Mouse (Mus musculus) cerebellum, postnatal 10 days (tissue): ENCODE measurements around the gene Crb1.
"Not testable (repeated sequence)": the region's sequence is repeated elsewhere in the genome, so short reads cannot be mapped to it uniquely, and the experiment has no call there.

ENCODE experiments used
- DNase-seq, 2 experiments: peaks; one replicate each; pipeline ENCODE4 v3.0.0; 2021; ENCODE audit warnings: mixed read lengths in 2 of 2

The Crb1 gene

DNA sequence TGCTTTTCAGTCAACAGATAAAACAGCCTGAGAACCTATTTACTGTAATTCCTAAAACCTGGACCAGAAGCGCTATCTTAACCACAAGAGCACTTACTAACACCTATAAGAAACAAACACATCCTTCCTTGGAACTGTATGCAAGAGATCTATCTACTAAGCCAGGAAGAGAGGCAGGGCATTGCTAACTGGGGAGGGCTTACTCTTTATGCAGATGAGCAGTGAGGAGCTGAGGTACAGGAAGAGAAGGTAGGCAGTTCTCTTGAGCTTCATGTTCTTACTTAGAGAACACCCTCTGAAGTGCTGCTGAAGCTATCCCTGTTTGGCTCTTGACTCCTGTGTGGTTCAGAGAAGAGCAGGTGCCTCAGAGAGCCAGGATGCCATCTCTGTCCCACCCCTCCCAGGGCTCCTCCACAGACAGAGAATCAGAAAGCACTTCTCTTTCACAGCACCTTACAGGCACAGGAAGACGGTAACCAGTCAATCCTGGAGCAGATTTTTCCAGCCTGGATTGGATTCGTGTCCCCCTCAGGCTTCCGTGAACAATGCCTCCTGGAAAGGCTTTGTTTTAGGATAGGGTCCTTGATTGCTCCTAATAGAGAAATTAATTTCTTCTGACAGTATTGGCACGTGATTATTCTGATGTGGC is at the start of gene Crb1:
TSS of gene Crb1 (minus strand) at position 463 of the 649 bp plus-strand sequence.
- peak; percentile 17 to 21 for DNase-seq

DNA sequence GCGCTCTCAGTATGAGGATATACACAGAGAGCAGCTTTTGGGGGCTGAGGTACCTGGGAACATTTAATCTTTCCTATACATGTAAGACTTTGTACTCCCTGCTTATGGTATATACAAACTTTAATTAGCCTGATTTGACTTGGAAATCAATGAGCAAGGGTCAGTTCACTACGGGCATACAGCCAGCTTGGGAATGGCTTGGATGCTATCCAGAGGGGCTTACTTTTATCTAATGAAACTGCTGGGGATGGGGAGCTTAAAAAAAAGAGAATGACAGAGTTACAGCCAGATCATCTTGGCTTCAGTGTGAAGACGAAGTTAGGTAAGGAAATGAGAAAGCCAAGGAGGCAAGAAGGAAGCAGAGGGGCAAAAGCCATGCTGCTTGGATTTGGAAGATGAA is 48.1 kb upstream of the Crb1 start:
- peak; percentile 35 to 44 for DNase-seq

DNA sequence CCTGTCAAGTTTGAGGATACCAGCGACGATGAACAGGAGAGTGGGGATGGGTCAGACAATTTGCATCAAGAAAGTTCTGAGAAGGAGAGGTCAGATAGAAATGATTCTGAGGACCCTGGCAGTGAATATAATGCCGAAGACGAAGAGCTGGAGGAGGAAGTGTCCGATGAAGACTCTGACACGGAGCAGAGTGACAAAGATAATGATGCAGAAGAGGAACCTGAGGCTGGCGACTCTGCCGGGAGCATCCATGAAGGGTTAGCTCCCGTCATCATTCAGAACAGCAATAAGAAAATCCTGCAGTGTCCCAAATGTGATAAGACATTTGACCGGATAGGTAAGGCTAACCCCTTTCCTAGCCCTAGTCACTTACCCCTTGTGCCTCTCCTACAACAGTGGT is 47.0 kb upstream of the Crb1 start:
- no peak for DNase-seq

DNA sequence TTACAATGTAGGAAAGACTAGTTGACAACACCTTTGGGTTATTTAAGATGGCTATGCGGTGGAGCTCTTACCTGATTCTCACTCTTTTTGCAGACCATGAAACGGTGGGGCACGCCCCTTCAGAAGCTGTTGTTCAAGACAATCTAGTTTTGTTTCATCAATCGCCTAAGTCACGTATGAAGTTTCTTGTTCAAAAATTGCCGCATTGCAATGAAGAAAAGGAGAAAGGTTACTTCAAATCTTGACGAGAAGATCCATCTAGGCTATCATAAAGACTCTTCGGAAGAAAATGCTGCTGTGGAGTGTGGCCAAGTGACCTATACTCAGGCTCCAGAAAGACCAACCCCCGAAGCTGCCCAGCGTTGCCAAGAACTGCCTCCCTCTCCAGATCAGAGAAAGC is 46.0 kb upstream of the Crb1 start:
- peak; percentile 46 to 52 for DNase-seq

DNA sequence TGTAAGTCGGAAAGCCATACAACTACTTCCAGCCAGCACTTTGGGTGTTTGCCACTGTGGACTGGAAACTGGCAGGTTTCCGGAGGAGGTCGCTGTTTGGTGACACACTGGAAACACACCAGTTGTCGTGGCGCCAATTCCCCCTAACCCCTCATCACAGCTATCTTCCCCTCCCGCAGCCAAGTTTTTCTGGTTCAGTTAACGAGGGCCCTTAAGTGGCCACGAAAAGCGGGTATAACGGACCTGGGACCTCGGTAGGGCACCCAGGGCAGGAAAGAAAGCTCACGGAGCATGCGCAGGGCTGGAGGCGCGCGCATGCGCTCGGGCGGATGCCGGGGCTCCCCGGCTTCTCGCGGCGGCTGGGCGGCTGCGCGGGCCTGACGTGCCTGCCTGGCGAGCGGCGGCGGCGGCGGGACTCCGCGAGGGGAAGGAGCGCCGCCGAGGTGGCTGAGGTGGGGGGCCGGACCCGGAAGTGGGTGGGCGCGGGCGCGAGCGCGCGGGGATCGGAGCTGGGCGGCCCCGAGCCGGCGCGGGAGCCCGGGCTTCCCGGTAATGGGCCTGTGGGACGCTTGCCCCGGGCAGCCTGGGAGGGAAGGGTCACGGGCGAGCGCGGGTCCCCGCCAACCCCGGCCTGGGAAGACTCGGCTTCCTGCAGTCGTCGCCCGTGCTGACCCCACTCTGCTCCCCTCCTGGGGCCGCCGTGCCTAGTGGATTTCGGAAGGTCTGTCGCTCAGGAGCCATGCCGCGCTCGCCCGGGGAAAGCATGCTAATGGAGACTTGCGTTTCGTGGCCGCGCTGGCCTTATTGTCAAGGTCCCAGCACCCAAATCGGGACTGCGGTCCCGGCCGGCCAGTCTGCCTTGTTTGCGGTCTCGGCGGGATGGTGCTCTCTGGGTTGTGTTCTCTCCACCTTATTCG is 45.2 kb upstream of the Crb1 start, which contains the start of gene Zbtb41:
TSS of gene Zbtb41 (plus strand) at position 414 of the 917 bp plus-strand sequence.
- peak; percentile 91 to 94 for DNase-seq

DNA sequence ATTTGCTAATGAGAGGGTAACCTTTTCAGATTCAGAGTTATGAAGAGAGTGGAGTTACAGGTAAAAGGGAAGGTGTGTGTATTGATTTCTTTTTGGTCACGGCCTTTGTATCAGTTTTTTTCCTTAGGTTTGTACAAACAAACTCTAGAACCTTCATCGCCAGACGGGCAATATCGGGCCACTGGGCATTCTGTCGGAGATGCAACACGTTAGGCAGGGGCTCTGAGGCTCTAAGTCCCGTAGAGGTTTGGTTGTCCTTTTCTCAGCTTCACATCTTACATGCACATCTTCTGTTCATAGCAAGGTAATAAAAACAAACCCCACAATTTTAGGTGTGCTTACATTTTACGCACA is 44.6 kb upstream of the Crb1 start:
- no peak for DNase-seq

DNA sequence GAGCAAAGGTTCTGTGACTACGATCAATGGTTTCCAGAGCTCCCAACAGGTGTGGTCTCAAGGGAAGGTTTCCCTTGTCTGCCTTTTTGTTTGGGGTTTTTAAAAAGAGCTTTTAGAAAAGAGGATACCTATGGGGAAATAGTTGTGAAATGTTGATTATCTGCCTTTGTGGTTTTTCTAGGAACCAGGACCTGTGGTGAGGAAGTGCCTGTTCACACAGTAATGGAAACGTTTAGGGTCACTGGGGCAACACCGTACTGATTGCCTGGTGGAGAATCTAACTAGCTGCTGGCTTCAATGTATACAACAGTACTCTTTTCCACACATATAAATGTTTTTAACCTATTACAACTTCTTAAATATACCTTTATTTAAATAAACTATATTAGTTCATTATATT is 36.6 kb upstream of the Crb1 start:
- no peak for DNase-seq

- DNase-seq: not testable (repeated sequence)
Measured at GRCm38 (mm10) chr1:139412365-139412764, 35.5 kb upstream of the Crb1 start.

DNA sequence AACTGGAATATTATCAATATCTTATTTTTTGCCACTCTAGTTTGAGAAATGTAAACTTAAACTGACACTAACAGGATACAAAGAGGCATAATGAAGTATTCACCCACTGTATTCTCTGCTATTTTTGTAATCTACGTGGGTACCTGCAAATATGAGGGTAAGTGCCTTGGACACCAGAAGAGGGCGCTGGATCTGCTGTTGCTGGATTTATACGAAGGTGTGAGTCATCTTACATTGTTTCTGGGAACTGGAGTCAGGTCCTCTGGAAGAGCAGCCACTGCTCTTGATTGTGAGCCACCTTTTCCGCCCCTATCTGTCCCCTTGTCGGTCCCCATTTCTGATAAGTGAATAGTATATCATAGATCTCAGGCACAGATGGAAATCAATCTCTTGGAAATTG is 30.8 kb upstream of the Crb1 start:
- DNase-seq: no peak

DNA sequence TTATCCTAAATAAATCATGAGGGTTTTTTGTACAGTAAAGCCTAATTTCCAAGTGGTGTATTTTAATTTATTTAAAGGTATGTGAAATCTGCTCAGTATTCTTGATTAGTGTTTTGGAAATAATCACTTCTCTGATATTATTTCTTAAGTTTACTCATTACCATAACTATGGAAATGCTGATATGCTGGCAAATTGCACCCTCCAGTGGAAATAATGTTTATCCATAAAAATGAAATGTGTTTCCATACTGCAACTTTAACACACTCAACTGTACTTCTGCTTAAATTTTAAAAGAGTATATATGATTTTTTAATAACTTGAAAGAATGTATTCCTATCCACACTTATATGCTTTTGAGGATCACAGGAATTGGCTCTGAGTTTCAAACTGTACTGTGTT is 28.9 kb upstream of the Crb1 start:
- no peak for DNase-seq

- DNase-seq: no peak
Measured at GRCm38 (mm10) chr1:139396589-139396988, 19.7 kb upstream of the Crb1 start.

- DNase-seq: no peak
Measured at GRCm38 (mm10) chr1:139391747-139392146, 14.8 kb upstream of the Crb1 start.

- DNase-seq: peak; percentile 2 to 7
Measured at GRCm38 (mm10) chr1:139379621-139379984, 2.7 kb upstream of the Crb1 start.

DNA sequence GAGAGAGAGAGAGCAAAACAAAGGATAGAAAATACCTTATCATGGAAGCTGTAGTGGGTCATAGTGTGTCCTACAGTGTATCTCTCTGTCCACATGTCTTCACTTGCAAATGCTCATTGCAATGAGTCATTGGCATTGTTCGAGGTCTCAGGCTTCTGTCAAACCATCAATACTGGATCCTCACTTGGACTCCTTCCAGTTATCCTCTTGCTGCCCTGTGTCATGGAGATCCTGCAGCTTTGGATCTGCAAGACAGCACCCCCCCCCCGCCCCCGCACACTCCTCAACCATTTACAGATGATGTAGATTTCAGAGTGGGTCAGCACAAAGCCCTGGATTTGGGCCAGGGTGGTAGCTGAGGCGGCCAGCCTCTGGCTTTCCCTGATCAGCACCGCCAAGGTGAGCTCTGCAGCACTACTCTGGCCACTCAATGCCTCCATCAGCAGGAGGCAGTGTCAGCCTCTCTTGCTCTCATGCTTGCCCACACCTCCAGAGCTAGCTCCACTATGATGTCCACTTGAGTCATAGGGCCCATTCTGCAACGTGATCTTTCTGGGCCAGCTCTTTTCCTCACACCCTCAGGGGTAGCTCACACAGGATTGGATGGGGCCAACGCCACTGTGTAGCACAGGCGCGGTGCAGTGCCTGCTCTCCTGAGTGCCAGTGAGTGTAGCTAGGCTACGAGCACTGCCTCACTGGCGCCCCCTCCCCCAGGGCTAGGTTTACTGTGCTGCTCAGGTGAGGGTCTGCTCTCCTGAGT is 2.1 kb upstream of the Crb1 start:
- peak; percentile 8 to 13 for DNase-seq

DNA sequence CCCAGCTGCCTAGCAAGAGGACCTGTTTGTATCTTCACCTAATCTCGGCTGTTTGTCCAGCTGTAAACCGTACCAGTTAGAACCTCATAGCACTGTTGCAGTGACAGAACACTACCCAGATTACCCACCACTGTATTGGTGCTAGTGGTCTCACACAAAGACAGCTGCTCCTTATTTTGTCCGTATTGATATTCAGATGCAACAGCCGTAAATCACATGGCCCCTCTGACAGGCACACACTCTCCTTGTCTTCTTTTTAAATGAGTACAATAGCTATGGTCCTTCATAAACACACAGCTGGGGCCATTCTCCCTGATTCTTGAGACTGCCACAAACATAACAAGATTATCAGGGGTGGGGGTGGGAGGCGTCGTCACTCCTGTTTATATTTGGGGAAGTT is 1.0 kb downstream of the Crb1 start:
- DNase-seq: no peak

- no peak for DNase-seq
Measured at GRCm38 (mm10) chr1:139371341-139371740, 5.6 kb downstream of the Crb1 start.

GRCm38 (mm10) chr1:139348566-139348965 is 28.3 kb downstream of the Crb1 start:
- DNase-seq: no peak

DNA sequence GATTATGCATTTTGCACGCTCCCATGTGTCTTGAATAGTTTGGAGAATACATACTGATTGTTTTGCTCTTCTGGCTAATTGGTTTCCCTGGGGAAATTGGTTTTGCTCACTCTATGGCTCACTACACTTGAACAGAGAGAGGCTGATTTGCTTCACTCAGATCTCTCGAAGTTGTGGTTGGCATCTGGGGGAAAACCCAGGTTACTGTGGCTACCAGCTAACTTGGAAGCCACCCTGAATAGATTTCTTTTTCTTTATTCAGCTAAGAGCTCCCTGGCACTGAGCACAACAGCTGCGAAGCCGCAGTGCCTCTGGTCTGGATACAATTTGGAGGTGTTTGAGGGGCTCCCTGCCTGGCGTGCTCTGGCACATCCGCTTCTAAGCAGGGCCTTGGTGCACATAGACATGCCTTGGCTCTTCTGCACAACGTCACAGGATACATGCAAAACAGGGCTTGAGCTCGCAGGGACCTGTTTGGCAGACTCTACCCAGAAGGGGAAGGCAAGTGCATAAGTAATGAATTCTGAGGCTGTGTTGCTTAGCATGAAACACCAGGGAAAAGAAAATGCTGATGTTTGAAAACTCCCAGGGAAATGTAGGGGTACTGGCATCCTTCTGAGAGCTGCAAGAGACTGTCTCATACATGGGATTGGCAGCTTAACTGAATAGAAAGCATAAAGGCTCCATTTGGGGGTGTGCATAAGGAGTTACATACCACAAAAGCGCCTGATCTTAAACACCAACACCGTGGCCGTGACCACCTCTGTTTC is 30.1 kb downstream of the Crb1 start:
- DNase-seq: peak; percentile 17 to 35

- DNase-seq: no peak
Measured at GRCm38 (mm10) chr1:139346030-139346601, 30.8 kb downstream of the Crb1 start.

- peak; percentile 23 to 56 for DNase-seq
Measured at GRCm38 (mm10) chr1:139340178-139340859, 36.6 kb downstream of the Crb1 start.

DNA sequence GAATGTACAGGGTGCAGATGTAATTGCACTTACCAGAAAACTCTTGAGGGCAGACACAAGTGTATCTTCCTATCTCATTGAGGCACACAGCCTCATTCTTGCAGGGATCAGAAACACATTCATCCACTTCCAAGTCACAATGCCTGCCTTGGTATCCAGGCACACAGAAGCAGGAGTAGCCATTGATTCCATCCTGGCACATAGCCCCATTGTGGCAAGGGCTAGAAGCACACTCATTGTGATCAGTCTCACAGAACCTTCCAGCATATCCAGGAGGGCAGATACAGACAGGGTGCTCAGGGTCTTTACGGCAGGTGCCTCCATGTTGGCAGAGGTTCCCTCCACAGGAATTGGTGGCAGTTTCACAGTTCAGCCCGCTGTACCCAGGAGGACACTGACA is 39.9 kb downstream of the Crb1 start:
- peak in 1 of 2 experiments; percentile 6 for DNase-seq

GRCm38 (mm10) chr1:139328811-139329210 is 48.1 kb downstream of the Crb1 start:
- no peak for DNase-seq
